Mouse (Mus musculus) lung, postnatal 0 days (tissue): ENCODE results near the gene Fam114a1.
A peak's percentile ranks its signal among the peaks of the same experiment; 100 is the strongest.

Source experiments
- CTCF ChIP-seq: IDR thresholded peaks from 2 replicates; pipeline ENCODE4 v1.5.1; 2016; ENCODE audit warnings: antibody characterized with exemption, mild to moderate bottlenecking
- EP300 ChIP-seq: IDR thresholded peaks from 2 replicates; pipeline ENCODE4 v1.6.1; 2016; ENCODE audit warnings: antibody characterized with exemption, mild to moderate bottlenecking, control low read depth

- TF ChIP-seq EP300 (no peak), CTCF (peak; percentile 43)
Observed at GRCm38 (mm10) chr5:64992540-64992939, 22.7 kb downstream of the Fam114a1 start.
